Mouse (Mus musculus): Measurements from ENCODE around the gene Gng8. TPM values are rescaled to one million over a fixed set of nuclear protein-coding genes. Genes with fewer than 3 reads are reported as not detected.

Gene Gng8
- polyA plus RNA-seq, 1 experiment = 3.8 TPM

GRCm38 (mm10) chr7:16877717-16878116, 13.9 kb upstream of the Gng8 start:
- Histone ChIP-seq H3K27me3 (ENCODE audit: control insufficient read depth, insufficient read depth, insufficient read length) (no peaks in the 10 kb centered on the region), H3K4me2 (ENCODE audit: low read depth) (no peak overlapping the region), H3ac (ENCODE audit: control insufficient read depth, insufficient read length) (no peak overlapping the region), H3K4me3 (no peak overlapping the region), H3K36me3 (ENCODE audit: control insufficient read depth, insufficient read depth) (no peaks in the 10 kb centered on the region), H3K79me2 (ENCODE audit: control insufficient read depth, insufficient read depth) (peaks cover 3% of the 10 kb centered on the region)
- no peak for TF ChIP-seq SRF (IDR thresholded peaks at IDR 0.05; ENCODE audit: control insufficient read depth, insufficient read length, low read depth)
- no peak for TF ChIP-seq E2F4 (IDR thresholded peaks at IDR 0.05; ENCODE audit: insufficient read depth)
- no peak for TF ChIP-seq TCF3 (IDR thresholded peaks at IDR 0.05; ENCODE audit: insufficient read length, low read depth)
- no peak for TF ChIP-seq POLR2AphosphoS2 (IDR thresholded peaks at IDR 0.05; ENCODE audit: insufficient read length, low read depth)
- TF ChIP-seq CEBPB (IDR thresholded peaks at IDR 0.05; ENCODE audit: insufficient read depth, poor library complexity, severe bottlenecking) = no peak
- no peak for TF ChIP-seq POLR2A (IDR thresholded peaks at IDR 0.05; ENCODE audit: insufficient read length, low read depth)
- TF ChIP-seq USF1 (IDR thresholded peaks at IDR 0.05; ENCODE audit: low read depth) = no peak
- no peak for TF ChIP-seq MYOG (IDR thresholded peaks at IDR 0.05; ENCODE audit: control insufficient read depth in 1 of 3, insufficient read depth in 1 of 3, insufficient read length in 2 of 3, low read depth in 2 of 3)
- no peak for TF ChIP-seq MYOD1 (IDR thresholded peaks at IDR 0.05; ENCODE audit: control insufficient read depth in 1 of 3, insufficient read length in 2 of 3, low read depth in 2 of 3)
- no peak for TF ChIP-seq TCF12 (IDR thresholded peaks at IDR 0.05; ENCODE audit: insufficient read depth, poor library complexity, severe bottlenecking)
- TF ChIP-seq MAX (IDR thresholded peaks at IDR 0.05; ENCODE audit: low read depth) = no peak
- no peak for TF ChIP-seq REST (IDR thresholded peaks at IDR 0.05; ENCODE audit: insufficient read depth, insufficient read length)

- H3K4me3 ChIP-seq = no peak overlapping the region
- H3K79me2 ChIP-seq (ENCODE audit: control insufficient read depth, insufficient read depth) = peaks cover 3% of the 10 kb centered on the region
- no peaks in the 10 kb centered on the region for H3K27me3 ChIP-seq (ENCODE audit: control insufficient read depth, insufficient read depth, insufficient read length)
- TF ChIP-seq REST (IDR thresholded peaks at IDR 0.05; ENCODE audit: insufficient read depth, insufficient read length) = no peak
- peak in 1 of 3 experiments; percentile 10 for TF ChIP-seq MYOG (IDR thresholded peaks at IDR 0.05; ENCODE audit: control insufficient read depth in 1 of 3, insufficient read depth in 1 of 3, insufficient read length in 2 of 3, low read depth in 2 of 3)
- peak; percentile 84 for TF ChIP-seq SRF (IDR thresholded peaks at IDR 0.05; ENCODE audit: control insufficient read depth, insufficient read length, low read depth)
- peak overlapping the region; percentile 28 for H3K4me2 ChIP-seq (ENCODE audit: low read depth)
- no peak overlapping the region for H3ac ChIP-seq (ENCODE audit: control insufficient read depth, insufficient read length)
- no peaks in the 10 kb centered on the region for H3K36me3 ChIP-seq (ENCODE audit: control insufficient read depth, insufficient read depth)
Measured at GRCm38 (mm10) chr7:16879796-16880547, 11.6 kb upstream of the Gng8 start.

GRCm38 (mm10) chr7:16880615-16881014, 11.0 kb upstream of the Gng8 start:
- H3ac ChIP-seq (ENCODE audit: control insufficient read depth, insufficient read length) = no peak overlapping the region
- peaks cover 2% of the 10 kb centered on the region for H3K79me2 ChIP-seq (ENCODE audit: control insufficient read depth, insufficient read depth)
- H3K27me3 ChIP-seq (ENCODE audit: control insufficient read depth, insufficient read depth, insufficient read length) = no peaks in the 10 kb centered on the region
- no peaks in the 10 kb centered on the region for H3K36me3 ChIP-seq (ENCODE audit: control insufficient read depth, insufficient read depth)
- TF ChIP-seq REST (IDR thresholded peaks at IDR 0.05; ENCODE audit: insufficient read depth, insufficient read length) = no peak
- H3K4me2 ChIP-seq (ENCODE audit: low read depth) = peak overlapping the region; percentile 28
- no peak overlapping the region for H3K4me3 ChIP-seq

- Histone ChIP-seq H3K27me3 (ENCODE audit: control insufficient read depth, insufficient read depth, insufficient read length) (no peaks in the 10 kb centered on the region), H3K36me3 (ENCODE audit: control insufficient read depth, insufficient read depth) (no peaks in the 10 kb centered on the region), H3ac (ENCODE audit: control insufficient read depth, insufficient read length) (no peak overlapping the region), H3K79me2 (ENCODE audit: control insufficient read depth, insufficient read depth) (no peaks in the 10 kb centered on the region), H3K4me2 (ENCODE audit: low read depth) (no peak overlapping the region), H3K4me3 (no peak overlapping the region)
- no peak for TF ChIP-seq POLR2AphosphoS2 (IDR thresholded peaks at IDR 0.05; ENCODE audit: insufficient read length, low read depth)
- no peak for TF ChIP-seq SRF (IDR thresholded peaks at IDR 0.05; ENCODE audit: control insufficient read depth, insufficient read length, low read depth)
- no peak for TF ChIP-seq MYOG (IDR thresholded peaks at IDR 0.05; ENCODE audit: control insufficient read depth in 1 of 3, insufficient read depth in 1 of 3, insufficient read length in 2 of 3, low read depth in 2 of 3)
- TF ChIP-seq MAX (IDR thresholded peaks at IDR 0.05; ENCODE audit: low read depth) = no peak
- TF ChIP-seq USF1 (IDR thresholded peaks at IDR 0.05; ENCODE audit: low read depth) = no peak
- no peak for TF ChIP-seq CEBPB (IDR thresholded peaks at IDR 0.05; ENCODE audit: insufficient read depth, poor library complexity, severe bottlenecking)
Measured at GRCm38 (mm10) chr7:16883162-16883561, 8.4 kb upstream of the Gng8 start.

GRCm38 (mm10) chr7:16884334-16884733, 7.3 kb upstream of the Gng8 start:
- no peaks in the 10 kb centered on the region for H3K79me2 ChIP-seq (ENCODE audit: control insufficient read depth, insufficient read depth)
- H3K4me2 ChIP-seq (ENCODE audit: low read depth) = no peak overlapping the region
- no peaks in the 10 kb centered on the region for H3K27me3 ChIP-seq (ENCODE audit: control insufficient read depth, insufficient read depth, insufficient read length)
- no peaks in the 10 kb centered on the region for H3K36me3 ChIP-seq (ENCODE audit: control insufficient read depth, insufficient read depth)
- no peak overlapping the region for H3ac ChIP-seq (ENCODE audit: control insufficient read depth, insufficient read length)
- TF ChIP-seq POLR2A (IDR thresholded peaks at IDR 0.05; ENCODE audit: insufficient read length, low read depth) (no peak), MAX (IDR thresholded peaks at IDR 0.05; ENCODE audit: low read depth) (no peak), MYOG (IDR thresholded peaks at IDR 0.05; ENCODE audit: control insufficient read depth in 1 of 3, insufficient read depth in 1 of 3, insufficient read length in 2 of 3, low read depth in 2 of 3) (no peak), REST (IDR thresholded peaks at IDR 0.05; ENCODE audit: insufficient read depth, insufficient read length) (no peak), USF1 (IDR thresholded peaks at IDR 0.05; ENCODE audit: low read depth) (no peak), SRF (IDR thresholded peaks at IDR 0.05; ENCODE audit: control insufficient read depth, insufficient read length, low read depth) (no peak), TCF12 (IDR thresholded peaks at IDR 0.05; ENCODE audit: insufficient read depth, poor library complexity, severe bottlenecking) (no peak), MYOD1 (IDR thresholded peaks at IDR 0.05; ENCODE audit: control insufficient read depth in 1 of 3, insufficient read length in 2 of 3, low read depth in 2 of 3) (no peak), CEBPB (IDR thresholded peaks at IDR 0.05; ENCODE audit: insufficient read depth, poor library complexity, severe bottlenecking) (no peak), E2F4 (IDR thresholded peaks at IDR 0.05; ENCODE audit: insufficient read depth) (no peak), POLR2AphosphoS2 (IDR thresholded peaks at IDR 0.05; ENCODE audit: insufficient read length, low read depth) (no peak), TCF3 (IDR thresholded peaks at IDR 0.05; ENCODE audit: insufficient read length, low read depth) (no peak)
- no peak overlapping the region for H3K4me3 ChIP-seq
